Mouse (Mus musculus) brain, embryonic 14.5 days (tissue): ENCODE results near the gene Rtn4r.

Experiments
- CTCF ChIP-seq: fragments of 200-500 bp; IDR thresholded peaks from 2 replicates; pipeline ENCODE4 v1.5.1; 2012; ENCODE audit warnings: inconsistent platforms, mild to moderate bottlenecking, moderate library complexity, borderline replicate concordance; ENCODE audit not compliant: insufficient read depth, insufficient read length; ENCODE audit errors: extremely low read depth
- POLR2A ChIP-seq: fragments of 200-500 bp; IDR thresholded peaks from 2 replicates; pipeline ENCODE4 v1.6.1; 2012; ENCODE audit warnings: mild to moderate bottlenecking, inconsistent platforms, borderline replicate concordance; ENCODE audit not compliant: poor library complexity, insufficient read depth, insufficient read length, severe bottlenecking; ENCODE audit errors: extremely low read depth

DNA sequence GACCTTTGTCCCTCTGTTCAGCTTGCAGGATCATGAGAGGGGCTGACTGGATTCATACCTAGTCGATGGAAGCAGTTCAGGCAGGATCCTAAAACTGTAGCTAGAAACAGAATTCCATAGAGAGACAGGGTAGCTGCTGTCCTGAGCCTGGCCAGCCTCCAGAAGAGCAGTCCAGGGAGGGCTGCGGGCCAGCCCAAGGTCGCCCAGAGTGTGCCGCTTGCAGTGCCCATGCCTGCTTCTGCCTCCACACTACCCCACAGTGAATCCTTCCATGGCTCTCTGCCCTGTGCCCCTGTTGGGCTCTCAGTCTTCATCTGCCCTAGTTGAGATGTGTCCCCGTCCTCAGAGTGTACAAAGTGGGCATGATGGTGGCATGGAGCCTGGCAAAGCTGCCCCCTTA is 7.8 kb downstream of the Rtn4r start:
- no peak for TF ChIP-seq POLR2A
- TF ChIP-seq CTCF, result no peak
